Mouse (Mus musculus) ovary, postnatal 10 days (tissue): ENCODE data around the gene Fam187b.

Source experiments
- DNase-seq: peaks from one replicate; pipeline ENCODE4 v3.0.0; 2022; ENCODE audit warnings: low spot score

The Fam187b gene

GRCm38 (mm10) chr7:30958109-30958865, 15.3 kb upstream of the Fam187b start:
- DNase-seq = no peak

- DNase-seq = no peak
Observed at GRCm38 (mm10) chr7:30958866-30959487, 14.6 kb upstream of the Fam187b start.

- no peak for DNase-seq
Observed at GRCm38 (mm10) chr7:30959786-30960349, 13.7 kb upstream of the Fam187b start.

- DNase-seq = no peak
Observed at GRCm38 (mm10) chr7:30962862-30963261, 10.7 kb upstream of the Fam187b start.

GRCm38 (mm10) chr7:30964366-30964765, 9.2 kb upstream of the Fam187b start:
- DNase-seq = no peak

GRCm38 (mm10) chr7:30965677-30966076, 7.9 kb upstream of the Fam187b start:
- no peak for DNase-seq

- no peak for DNase-seq
Observed at GRCm38 (mm10) chr7:30966657-30967056, 6.9 kb upstream of the Fam187b start.

- DNase-seq = no peak
Observed at GRCm38 (mm10) chr7:30968611-30969010, 5.0 kb upstream of the Fam187b start.

- no peak for DNase-seq
Observed at GRCm38 (mm10) chr7:30969174-30969573, 4.4 kb upstream of the Fam187b start.

GRCm38 (mm10) chr7:30971901-30972300, 1.7 kb upstream of the Fam187b start:
- no peak for DNase-seq

- no peak for DNase-seq
Observed at GRCm38 (mm10) chr7:30972426-30973250, 952 bp upstream of the Fam187b start.

- DNase-seq = no peak
Observed at GRCm38 (mm10) chr7:30973251-30973500, 414 bp upstream of the Fam187b start, which contains the start of gene Lsr. Gene Lsr, minus strand, starts transcription at chr7:30973464.

- DNase-seq = no peak
Observed at GRCm38 (mm10) chr7:30981703-30982102, 8.1 kb downstream of the Fam187b start.

GRCm38 (mm10) chr7:30985357-30985756, 11.8 kb downstream of the Fam187b start:
- no peak for DNase-seq

GRCm38 (mm10) chr7:30988519-30989162, 15.1 kb downstream of the Fam187b start:
- DNase-seq = no peak

GRCm38 (mm10) chr7:30992148-30992547, 18.6 kb downstream of the Fam187b start:
- no peak for DNase-seq

GRCm38 (mm10) chr7:30993986-30994385, 20.4 kb downstream of the Fam187b start:
- DNase-seq = no peak

- no peak for DNase-seq
Observed at GRCm38 (mm10) chr7:30996491-30996890, 22.9 kb downstream of the Fam187b start.

- DNase-seq = peak; percentile 11
Observed at GRCm38 (mm10) chr7:31000505-31001020, 27.0 kb downstream of the Fam187b start.

GRCm38 (mm10) chr7:31002650-31003049, 29.1 kb downstream of the Fam187b start:
- no peak for DNase-seq

- no peak for DNase-seq
Observed at GRCm38 (mm10) chr7:31007775-31008174, 34.2 kb downstream of the Fam187b start.

- no peak for DNase-seq
Observed at GRCm38 (mm10) chr7:31008175-31008574, 34.6 kb downstream of the Fam187b start.
